Mouse (Mus musculus) megakaryocyte, embryonic 14.5 days (primary cell): ENCODE measurements at regions not wholly inside any gene's neighbourhood (a gene's known extent, or its start where the extent isn't known, plus 50 kb on each side); places are given as distances from the start of the nearest gene placed in this dataset.

ENCODE experiments used
- FLI1 ChIP-seq: IDR thresholded peaks from 2 replicates; pipeline ENCODE4 v1.6.1; 2012; ENCODE audit warnings: low read length, inconsistent platforms, mixed read lengths
- GATA1 ChIP-seq: IDR thresholded peaks from 3 replicates; pipeline ENCODE4 v1.6.1; 2012; ENCODE audit warnings: mixed read lengths, low read length, inconsistent platforms, borderline replicate concordance

DNA sequence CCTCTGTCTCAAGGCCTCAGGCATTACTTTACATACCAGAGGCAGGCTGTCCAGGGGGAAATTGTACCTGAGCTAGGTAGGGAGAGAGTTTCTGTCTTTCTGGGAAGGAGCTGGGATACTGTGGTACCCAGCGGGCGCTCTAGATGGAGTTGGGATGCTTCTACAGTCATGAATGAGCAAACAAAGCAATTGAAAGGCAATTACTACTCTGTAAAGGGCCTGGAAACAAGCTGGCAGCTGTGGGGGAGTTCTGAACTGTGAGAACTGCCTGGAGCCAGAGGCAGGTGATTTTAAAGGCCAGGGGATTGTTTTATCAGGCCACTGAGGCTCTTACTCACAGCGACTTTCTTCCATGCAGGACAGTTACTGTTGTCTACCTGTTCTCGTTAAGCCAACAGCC, 313.3 kb upstream of the Gm12728 start:
- TF ChIP-seq GATA1: no peak
- no peak for TF ChIP-seq FLI1
